Mouse (Mus musculus): ENCODE results near the gene Pphln1. TPM values are rescaled to one million over a fixed set of nuclear protein-coding genes. Genes with fewer than 3 reads are reported as not detected.

Gene Pphln1
- polyA plus RNA-seq, 1 experiment from 2014 or later: 43.9 TPM

DNA sequence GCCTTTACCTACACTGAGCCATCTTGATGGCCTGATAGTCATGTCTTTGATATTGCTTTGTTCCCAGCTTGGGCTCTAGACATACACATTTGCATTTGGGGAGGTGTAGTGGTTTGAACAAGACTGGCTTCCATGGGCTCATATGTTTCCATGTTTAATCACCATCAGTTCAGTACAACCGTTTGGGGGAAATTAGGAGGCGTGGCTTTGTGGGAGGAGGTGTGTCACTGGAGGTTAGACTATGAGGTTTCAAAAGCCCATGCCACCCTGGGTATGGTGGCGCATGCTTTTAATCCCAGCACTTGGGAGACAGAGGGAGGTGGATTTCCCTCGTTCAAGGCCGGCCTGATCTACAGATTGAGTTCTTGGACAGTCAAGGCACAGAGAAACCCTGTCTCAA, 22.5 kb upstream of the Pphln1 start:
- Histone ChIP-seq H3K4me1 (ENCODE audit: insufficient read depth) (no peaks in the 10 kb centered on the region), H3K27me3 (ENCODE audit: insufficient read depth, low read length) (no peaks in the 10 kb centered on the region), H3K9ac (no peak overlapping the region), H3K36me3 (ENCODE audit: insufficient read depth) (no peaks in the 10 kb centered on the region), H3K4me3 (ENCODE audit: low read depth, low read length) (no peak overlapping the region), H3K27ac (ENCODE audit: low read depth) (no peak overlapping the region), H3K4me2 (no peak overlapping the region), H3K9me3 (ENCODE audit: low read depth, low read length) (no peaks in the 10 kb centered on the region)
- WGBS: 85% methylated on average over 5 of the region's 5 CpGs
- no peak for TF ChIP-seq CTCF (IDR thresholded peaks at IDR 0.05; ENCODE audit: low read depth)
- DNase-seq: no peak
- ATAC-seq (ENCODE audit: insufficient read depth): no peak

DNA sequence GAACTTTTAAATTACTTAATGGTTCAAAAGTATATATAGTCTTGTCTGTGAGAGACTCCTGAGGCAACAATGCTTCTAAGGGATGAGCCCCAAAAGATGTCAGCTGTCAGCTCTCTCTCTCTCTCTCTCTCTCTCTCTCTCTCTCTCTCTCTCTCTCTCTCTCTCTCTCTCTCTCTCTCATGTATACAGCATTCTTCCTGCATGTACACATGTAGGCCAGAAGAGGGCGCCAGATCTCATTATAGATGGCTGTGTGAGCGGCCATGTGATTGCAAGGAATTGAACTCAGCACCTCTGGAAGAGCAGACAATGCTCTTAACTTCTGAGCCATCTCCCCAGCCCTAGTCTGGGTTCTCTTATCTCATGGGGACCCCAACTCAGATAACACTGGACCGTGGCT, 19.0 kb upstream of the Pphln1 start:
- Histone ChIP-seq H3K27me3 (ENCODE audit: insufficient read depth, low read length) (no peaks in the 10 kb centered on the region), H3K4me1 (ENCODE audit: insufficient read depth) (no peaks in the 10 kb centered on the region), H3K4me3 (ENCODE audit: low read depth, low read length) (no peak overlapping the region), H3K36me3 (ENCODE audit: insufficient read depth) (no peaks in the 10 kb centered on the region), H3K27ac (ENCODE audit: low read depth) (no peak overlapping the region), H3K9ac (no peak overlapping the region), H3K9me3 (ENCODE audit: low read depth, low read length) (no peaks in the 10 kb centered on the region), H3K4me2 (no peak overlapping the region)
- ATAC-seq (ENCODE audit: insufficient read depth) (no peak), DNase-seq (peak; percentile 21)
- 67% methylated on average over 3 of the region's 3 CpGs for WGBS
- peak; percentile 50 for TF ChIP-seq CTCF (IDR thresholded peaks at IDR 0.05; ENCODE audit: low read depth)

DNA sequence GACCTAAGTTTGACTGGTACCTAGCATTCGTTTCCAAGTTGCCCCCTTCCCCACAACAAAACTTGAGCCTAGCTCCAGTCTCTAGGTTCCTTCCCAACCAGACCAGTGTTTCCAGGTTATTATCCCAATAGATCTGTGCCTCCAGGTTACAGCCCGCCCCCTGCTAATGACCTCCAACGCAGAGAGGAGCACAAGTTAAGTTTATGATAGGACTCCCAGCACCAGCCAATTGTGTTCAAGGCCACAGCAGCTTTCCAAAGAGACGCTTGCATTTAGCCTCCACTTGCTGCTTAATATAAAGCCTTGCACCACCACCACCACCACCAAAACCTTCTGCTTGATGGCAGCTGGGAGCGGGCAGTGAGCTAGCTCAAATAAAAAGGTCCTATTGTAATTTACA, 16.8 kb upstream of the Pphln1 start:
- H3K9me3 ChIP-seq (ENCODE audit: low read depth, low read length): no peaks in the 10 kb centered on the region
- TF ChIP-seq CTCF (IDR thresholded peaks at IDR 0.05; ENCODE audit: low read depth): no peak
- no peaks in the 10 kb centered on the region for H3K4me1 ChIP-seq (ENCODE audit: insufficient read depth)
- ATAC-seq (ENCODE audit: insufficient read depth): no peak
- no peak overlapping the region for H3K27ac ChIP-seq (ENCODE audit: low read depth)
- H3K4me2 ChIP-seq: no peak overlapping the region
- no peak for DNase-seq
- H3K36me3 ChIP-seq (ENCODE audit: insufficient read depth): peaks cover 15% of the 10 kb centered on the region
- no peak overlapping the region for H3K9ac ChIP-seq
- H3K4me3 ChIP-seq (ENCODE audit: low read depth, low read length): no peak overlapping the region
- no peaks in the 10 kb centered on the region for H3K27me3 ChIP-seq (ENCODE audit: insufficient read depth, low read length)
- WGBS: 65% methylated on average over 5 of the region's 5 CpGs

DNA sequence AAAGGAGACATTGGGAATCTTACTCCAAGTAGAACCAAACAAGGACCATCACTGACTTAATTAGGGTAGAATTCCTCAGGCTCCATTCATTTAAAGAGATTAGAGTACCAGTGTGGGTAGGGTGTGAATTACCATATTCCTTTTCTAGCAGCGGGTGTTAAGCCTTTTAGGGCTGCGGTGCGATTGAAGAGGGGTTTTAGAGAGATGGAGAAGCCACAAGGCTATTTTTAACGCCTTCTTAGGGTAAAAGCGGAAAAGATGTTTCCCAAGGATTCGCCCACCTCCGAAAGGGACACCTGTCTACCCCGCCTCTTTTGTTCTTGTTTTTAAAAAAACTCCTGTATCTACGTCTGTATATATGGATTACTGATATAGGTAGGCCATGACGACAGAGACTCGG, 881 bp upstream of the Pphln1 start:
- Histone ChIP-seq H3K27ac (ENCODE audit: low read depth) (no peak overlapping the region), H3K36me3 (ENCODE audit: insufficient read depth) (peaks cover 34% of the 10 kb centered on the region), H3K4me3 (ENCODE audit: low read depth, low read length) (peak overlapping the region; percentile 97), H3K27me3 (ENCODE audit: insufficient read depth, low read length) (no peaks in the 10 kb centered on the region), H3K4me1 (ENCODE audit: insufficient read depth) (peaks cover 13% of the 10 kb centered on the region), H3K4me2 (peak overlapping the region; percentile 84), H3K9ac (peak overlapping the region; percentile 96), H3K9me3 (ENCODE audit: low read depth, low read length) (no peaks in the 10 kb centered on the region)
- no peak for TF ChIP-seq CTCF (IDR thresholded peaks at IDR 0.05; ENCODE audit: low read depth)
- DNase-seq: no peak
- no peak for ATAC-seq (ENCODE audit: insufficient read depth)
- WGBS: 3% methylated on average over 11 of the region's 11 CpGs

DNA sequence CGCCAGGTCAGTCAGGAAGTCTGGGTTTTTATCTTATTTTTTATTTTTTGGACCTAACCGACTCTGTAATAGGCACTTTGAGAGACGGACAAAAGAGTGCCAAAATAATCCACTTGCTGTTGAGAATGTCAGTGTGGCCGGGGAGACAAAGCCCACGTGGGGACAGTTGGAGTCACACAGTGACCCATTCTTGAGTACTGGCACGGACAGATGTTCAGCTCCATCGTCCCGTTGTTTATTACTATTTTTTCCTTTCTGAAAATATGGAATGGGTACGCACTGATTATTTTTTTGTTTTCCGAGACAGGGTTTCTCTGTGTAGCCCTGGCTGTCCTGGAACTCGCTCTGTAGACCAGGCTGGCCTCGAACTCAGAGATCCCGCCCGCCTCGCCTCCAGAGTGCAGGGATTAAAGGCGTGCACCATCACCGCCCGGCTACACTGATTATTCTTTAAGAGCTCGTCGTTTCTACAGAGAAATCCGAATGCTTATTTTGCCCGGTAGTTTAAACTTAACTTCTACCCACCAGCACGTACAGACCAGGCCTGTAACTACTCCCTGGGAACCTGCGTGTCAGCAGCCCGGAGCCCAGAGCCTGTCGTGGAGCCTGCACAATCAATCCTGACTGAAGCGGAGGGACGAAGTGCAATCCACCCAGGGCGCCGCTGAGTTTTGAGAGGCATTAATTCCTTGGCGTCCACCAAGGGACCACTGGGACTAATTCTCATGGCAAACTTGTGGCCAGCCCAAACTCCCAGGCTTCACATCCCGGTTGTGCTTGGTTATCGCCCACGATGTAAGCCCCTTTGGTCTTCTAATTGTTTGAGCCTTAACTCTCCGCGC, 770 bp downstream of the Pphln1 start:
- Histone ChIP-seq H3K27ac (ENCODE audit: low read depth) (peak overlapping the region; percentile 89), H3K9ac (peak overlapping the region; percentile 96), H3K4me2 (peak overlapping the region; percentile 84), H3K4me1 (ENCODE audit: insufficient read depth) (peaks cover 13% of the 10 kb centered on the region), H3K4me3 (ENCODE audit: low read depth, low read length) (peak overlapping the region; percentile 97), H3K36me3 (ENCODE audit: insufficient read depth) (peaks cover 17% of the 10 kb centered on the region), H3K9me3 (ENCODE audit: low read depth, low read length) (no peaks in the 10 kb centered on the region), H3K27me3 (ENCODE audit: insufficient read depth, low read length) (no peaks in the 10 kb centered on the region)
- TF ChIP-seq CTCF (IDR thresholded peaks at IDR 0.05; ENCODE audit: low read depth): no peak
- 2% methylated on average over 36 of the region's 36 CpGs for whole genome bisulfite sequencing
- peak; percentile 43; the same call in 1 of the 2 replicates for ATAC-seq (ENCODE audit: insufficient read depth)
- peak; percentile 24 for DNase-seq

DNA sequence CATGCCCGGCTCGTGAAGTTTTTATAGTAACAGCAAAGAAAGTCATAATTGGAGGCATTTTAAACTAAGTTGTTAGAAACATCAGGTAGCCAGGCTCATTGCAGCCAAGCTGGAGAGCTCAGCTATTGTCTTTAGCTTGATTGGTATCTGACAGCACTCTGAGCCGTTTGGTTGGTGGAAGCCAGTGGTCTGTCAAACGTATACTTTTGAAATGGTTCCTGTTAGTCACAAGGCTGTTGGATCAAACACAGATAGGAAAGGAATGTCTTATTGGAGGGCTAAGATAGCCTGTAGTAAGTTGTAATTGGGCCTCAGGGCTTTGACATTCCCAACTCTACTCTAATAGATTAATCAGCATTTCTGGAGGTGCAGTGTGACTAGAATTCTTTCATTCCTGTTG, 3.3 kb downstream of the Pphln1 start:
- no peak for TF ChIP-seq CTCF (IDR thresholded peaks at IDR 0.05; ENCODE audit: low read depth)
- Histone ChIP-seq H3K4me3 (ENCODE audit: low read depth, low read length) (no peak overlapping the region), H3K27me3 (ENCODE audit: insufficient read depth, low read length) (no peaks in the 10 kb centered on the region), H3K27ac (ENCODE audit: low read depth) (no peak overlapping the region), H3K4me1 (ENCODE audit: insufficient read depth) (peaks cover 12% of the 10 kb centered on the region), H3K4me2 (no peak overlapping the region), H3K36me3 (ENCODE audit: insufficient read depth) (0 out of 2 replicates have a peak, but pooled peaks cover 2% of the 10 kb centered on the region), H3K9ac (no peak overlapping the region), H3K9me3 (ENCODE audit: low read depth, low read length) (no peaks in the 10 kb centered on the region)
- ATAC-seq (ENCODE audit: insufficient read depth): no peak
- WGBS: 55% methylated on average over 4 of the region's 4 CpGs
- no peak for DNase-seq

DNA sequence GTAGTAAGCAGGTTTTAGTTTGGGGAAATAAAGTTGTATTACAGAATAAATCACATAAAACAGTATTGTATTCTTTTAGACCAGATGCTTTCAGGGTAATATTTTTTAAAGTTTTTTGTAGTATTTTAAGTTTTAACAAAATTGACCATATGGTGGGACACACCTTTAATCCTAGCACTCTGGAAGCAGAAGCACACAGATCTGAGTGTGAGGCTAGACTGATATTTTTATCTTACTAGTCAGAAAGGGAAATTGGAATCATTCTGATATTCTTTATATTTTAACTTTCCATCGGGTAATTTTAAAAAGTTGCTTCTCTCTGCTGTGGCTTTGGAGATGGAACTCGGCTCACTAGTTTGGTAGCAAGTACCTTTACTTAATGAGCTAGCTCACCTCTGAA, 4.6 kb downstream of the Pphln1 start:
- H3K36me3 ChIP-seq (ENCODE audit: insufficient read depth): 0 out of 2 replicates have a peak, but pooled peaks cover 2% of the 10 kb centered on the region
- 93% methylated on average over 2 of the region's 2 CpGs for WGBS
- H3K4me1 ChIP-seq (ENCODE audit: insufficient read depth): peaks cover 4% of the 10 kb centered on the region; the same call in 1 of the 2 replicates
- H3K9ac ChIP-seq: no peak overlapping the region
- no peak for ATAC-seq (ENCODE audit: insufficient read depth)
- H3K4me2 ChIP-seq: no peak overlapping the region
- no peak for TF ChIP-seq CTCF (IDR thresholded peaks at IDR 0.05; ENCODE audit: low read depth)
- H3K27ac ChIP-seq (ENCODE audit: low read depth): no peak overlapping the region
- H3K9me3 ChIP-seq (ENCODE audit: low read depth, low read length): no peaks in the 10 kb centered on the region
- no peak for DNase-seq
- no peaks in the 10 kb centered on the region for H3K27me3 ChIP-seq (ENCODE audit: insufficient read depth, low read length)
- H3K4me3 ChIP-seq (ENCODE audit: low read depth, low read length): no peak overlapping the region

All from lung, embryonic 14.5 days (tissue).